Mouse (Mus musculus) kidney, postnatal 4 days (tissue): Measurements from ENCODE around the gene Irgm2.
"Not testable (repeated sequence)": the region's sequence is repeated elsewhere in the genome, so short reads cannot be mapped to it uniquely, and the experiment has no call there.

Experiments
- DNase-seq, 2 experiments: peaks; one replicate each; pipeline ENCODE4 v3.0.0; 2021; ENCODE audit warnings: mixed read lengths in 2 of 2

Irgm2 gene

GRCm38 (mm10) chr11:58213673-58214342 lies 14.4 kb downstream of the Irgm2 start:
- no peak for DNase-seq

GRCm38 (mm10) chr11:58214391-58215048 lies 15.1 kb downstream of the Irgm2 start:
- DNase-seq: peak; percentile 86 to 91

- DNase-seq: peak in 1 of 2 experiments; percentile 24
Observed at GRCm38 (mm10) chr11:58215049-58215430, 15.6 kb downstream of the Irgm2 start.

GRCm38 (mm10) chr11:58215814-58216213 lies 16.4 kb downstream of the Irgm2 start:
- no peak for DNase-seq

GRCm38 (mm10) chr11:58216823-58217222 lies 17.4 kb downstream of the Irgm2 start:
- no peak for DNase-seq

GRCm38 (mm10) chr11:58223751-58224150 lies 24.3 kb downstream of the Irgm2 start:
- DNase-seq: peak; percentile 31 to 50

GRCm38 (mm10) chr11:58224313-58224712 lies 24.9 kb downstream of the Irgm2 start:
- DNase-seq: peak; percentile 63 to 80

GRCm38 (mm10) chr11:58224872-58225271 lies 25.5 kb downstream of the Irgm2 start:
- DNase-seq: not testable (repeated sequence)

GRCm38 (mm10) chr11:58225655-58226054 lies 26.2 kb downstream of the Irgm2 start:
- DNase-seq: peak; percentile 86 to 88

- no peak for DNase-seq
Observed at GRCm38 (mm10) chr11:58226425-58226824, 27.0 kb downstream of the Irgm2 start.

GRCm38 (mm10) chr11:58228021-58228420 lies 28.6 kb downstream of the Irgm2 start:
- DNase-seq: not testable (repeated sequence)

GRCm38 (mm10) chr11:58230396-58230910 lies 31.0 kb downstream of the Irgm2 start:
- DNase-seq: no peak

- DNase-seq: no peak
Observed at GRCm38 (mm10) chr11:58231156-58231555, 31.7 kb downstream of the Irgm2 start.

GRCm38 (mm10) chr11:58234551-58234950 lies 35.1 kb downstream of the Irgm2 start:
- not testable (repeated sequence) for DNase-seq

- peak; percentile 21 to 48 for DNase-seq
Observed at GRCm38 (mm10) chr11:58235152-58235551, 35.7 kb downstream of the Irgm2 start.

- DNase-seq: peak; percentile 77 to 87
Observed at GRCm38 (mm10) chr11:58238840-58239791, 39.7 kb downstream of the Irgm2 start.

GRCm38 (mm10) chr11:58247294-58247693 lies 47.9 kb downstream of the Irgm2 start:
- peak in 1 of 2 experiments; percentile 13 for DNase-seq

- DNase-seq: no peak
Observed at GRCm38 (mm10) chr11:58249203-58249981, 50.0 kb downstream of the Irgm2 start.

GRCm38 (mm10) chr11:58250550-58250949 lies 51.1 kb downstream of the Irgm2 start:
- no peak for DNase-seq

- DNase-seq: no peak
Observed at GRCm38 (mm10) chr11:58254411-58254810, 55.0 kb downstream of the Irgm2 start.

- DNase-seq: no peak
Observed at GRCm38 (mm10) chr11:58257816-58258215, 58.4 kb downstream of the Irgm2 start.

GRCm38 (mm10) chr11:58260156-58260555 lies 60.7 kb downstream of the Irgm2 start:
- no peak for DNase-seq
